Mouse (Mus musculus) cortical plate, adult 2 months (tissue): Measurements from ENCODE around the gene Zfp593.

Source experiments
- CTCF ChIP-seq: fragments of 200-500 bp; IDR thresholded peaks from 2 replicates; pipeline ENCODE4 v1.5.1; 2011; ENCODE audit warnings: mild to moderate bottlenecking, control low read depth, low read length; ENCODE audit not compliant: insufficient read depth; ENCODE audit errors: extremely low read depth
- POLR2A ChIP-seq: fragments of 200-500 bp; IDR thresholded peaks from 2 replicates; pipeline ENCODE4 v1.6.1; 2011; ENCODE audit warnings: mild to moderate bottlenecking, low read length, control low read depth; ENCODE audit not compliant: insufficient read depth; ENCODE audit errors: extremely low read depth

DNA sequence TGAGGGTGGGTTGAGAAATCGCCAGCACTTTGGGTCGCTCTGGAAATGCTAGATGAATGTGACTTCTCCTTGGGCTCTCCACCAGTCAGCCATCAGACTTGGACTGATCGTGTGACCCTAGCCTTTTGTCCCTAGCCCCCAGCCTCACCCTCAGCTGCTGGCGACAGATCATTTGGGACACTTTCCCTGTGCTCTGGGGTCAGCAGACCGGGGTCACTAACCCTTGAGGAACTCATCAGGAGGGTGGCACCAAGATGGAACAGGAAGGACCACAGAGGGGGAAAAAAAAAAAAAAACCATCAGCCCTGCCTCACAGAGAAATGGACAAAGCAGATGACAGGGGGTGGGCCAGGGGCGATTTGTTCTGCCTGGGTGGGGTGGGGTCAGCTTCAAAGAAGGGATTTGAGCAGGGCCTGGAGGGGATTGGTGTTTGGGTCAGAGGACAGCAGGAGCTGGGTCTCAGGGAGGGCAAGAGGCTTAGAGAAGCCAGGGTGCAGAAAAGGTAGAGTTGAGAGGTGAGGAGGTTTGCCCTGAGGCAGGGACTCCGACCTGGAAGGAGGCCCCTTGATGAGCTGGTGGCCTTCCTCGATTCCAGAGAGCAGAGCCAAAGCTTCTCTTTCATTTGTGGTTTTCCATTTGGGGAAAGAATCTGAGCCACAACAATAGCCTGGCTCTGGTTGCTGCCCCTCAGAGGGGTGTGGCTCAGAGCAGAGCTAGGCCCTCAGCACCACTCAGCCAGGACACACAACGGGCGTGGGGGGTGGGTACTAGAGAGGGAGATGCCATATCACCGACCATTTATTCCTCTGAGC is 12.0 kb upstream of the Zfp593 start:
- TF ChIP-seq CTCF (no peak), POLR2A (no peak)
